Mouse (Mus musculus) thymus, postnatal 10 days (tissue): ENCODE measurements at regions not wholly inside any gene's neighbourhood (a gene's known extent, or its start where the extent isn't known, plus 50 kb on each side); places are given as distances from the start of the nearest gene placed in this dataset.

Source experiments
- DNase-seq, 2 experiments: peaks; one replicate each; pipeline ENCODE4 v3.0.0; 2021; ENCODE audit warnings: low spot score in 2 of 2

- no peak for DNase-seq
Measured at GRCm38 (mm10) chr8:9048116-9048515, 357.8 kb upstream of the Arglu1 start.

DNA sequence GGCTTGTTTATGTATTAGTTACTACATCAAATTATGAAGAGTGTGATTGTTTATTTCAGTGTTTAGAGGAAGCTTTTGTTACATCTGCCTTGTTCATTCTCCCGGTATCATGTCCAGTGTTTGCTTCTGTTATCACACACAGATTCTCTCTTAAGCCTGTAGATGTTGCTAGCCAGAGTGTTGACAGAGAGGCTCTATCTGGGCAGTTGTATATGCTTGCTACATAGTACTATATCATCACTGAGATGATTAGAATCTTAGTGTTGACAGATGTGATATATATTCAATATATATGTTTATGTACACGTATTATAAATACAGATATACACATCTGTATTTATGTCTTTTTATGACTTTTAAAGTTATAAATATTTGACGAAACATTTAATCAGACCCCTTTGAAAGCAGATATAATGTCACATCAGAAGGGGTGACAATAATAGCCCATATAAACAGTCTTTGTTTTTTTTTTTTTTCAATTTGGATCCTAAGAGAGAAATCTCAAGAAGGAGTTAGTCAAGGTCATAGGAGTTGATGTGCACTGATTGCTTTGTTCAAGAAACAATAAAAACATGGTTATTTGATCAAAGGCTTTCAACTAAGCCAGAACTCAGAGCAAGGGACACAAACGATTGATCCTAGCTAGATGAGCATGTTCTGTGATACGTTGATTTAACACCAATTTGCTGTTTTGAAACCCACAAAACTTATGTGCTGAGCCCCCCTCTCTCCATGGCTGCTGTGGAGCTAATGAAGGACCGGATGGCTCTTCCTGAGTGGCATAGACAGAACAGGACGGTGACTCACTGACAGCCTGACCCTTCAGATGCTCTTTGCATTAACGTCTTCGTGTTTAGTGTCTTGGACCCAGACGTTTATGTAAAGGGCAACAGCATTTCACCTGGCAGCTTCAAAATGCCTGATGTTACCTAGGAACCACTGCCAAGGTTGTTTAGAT lies 352.8 kb upstream of the Arglu1 start:
- no peak for DNase-seq

DNA sequence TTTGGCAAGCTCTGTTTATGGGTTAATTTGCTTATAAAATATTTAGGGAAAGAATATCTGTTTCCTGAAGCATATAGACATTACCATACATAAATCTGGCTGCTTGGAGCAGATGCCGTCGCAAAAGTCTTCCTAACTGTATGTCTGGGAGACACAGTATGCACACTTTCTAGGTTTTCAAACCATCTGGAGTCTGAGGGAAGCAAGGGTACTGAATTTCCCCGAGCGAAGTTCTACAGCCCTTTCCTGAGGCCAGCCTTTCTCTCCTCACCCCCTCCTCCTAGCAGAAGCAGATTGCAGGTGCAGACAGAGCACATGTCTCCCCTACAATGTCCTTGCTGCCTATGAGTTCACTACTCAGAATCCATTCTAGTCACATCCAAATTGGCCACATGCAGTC lies 338.8 kb upstream of the Arglu1 start:
- no peak for DNase-seq

GRCm38 (mm10) chr8:9027672-9028071 lies 337.4 kb upstream of the Arglu1 start:
- no peak for DNase-seq

DNA sequence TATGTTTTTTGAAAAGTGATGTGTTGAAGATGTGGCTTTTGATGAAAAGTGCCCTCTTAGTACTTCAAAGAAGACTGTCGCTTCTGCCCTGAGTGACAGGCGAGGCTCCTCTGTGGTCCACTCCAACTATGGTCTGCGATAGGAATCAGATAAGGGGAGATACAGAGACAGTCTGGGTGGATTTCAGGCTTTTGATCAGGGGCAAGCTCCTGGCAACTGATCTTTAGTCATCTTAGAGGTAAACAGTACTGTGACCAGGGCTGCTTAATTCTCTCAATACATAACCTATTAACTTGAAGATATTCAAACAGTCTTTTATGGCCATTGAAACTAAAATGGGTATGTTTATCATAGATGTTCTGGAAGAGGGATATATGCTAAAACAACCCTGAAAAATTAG lies 335.6 kb upstream of the Arglu1 start:
- DNase-seq: no peak

- no peak for DNase-seq
Measured at GRCm38 (mm10) chr8:9025378-9025777, 335.1 kb upstream of the Arglu1 start.

GRCm38 (mm10) chr8:9020744-9021143 lies 330.4 kb upstream of the Arglu1 start:
- DNase-seq: no peak

DNA sequence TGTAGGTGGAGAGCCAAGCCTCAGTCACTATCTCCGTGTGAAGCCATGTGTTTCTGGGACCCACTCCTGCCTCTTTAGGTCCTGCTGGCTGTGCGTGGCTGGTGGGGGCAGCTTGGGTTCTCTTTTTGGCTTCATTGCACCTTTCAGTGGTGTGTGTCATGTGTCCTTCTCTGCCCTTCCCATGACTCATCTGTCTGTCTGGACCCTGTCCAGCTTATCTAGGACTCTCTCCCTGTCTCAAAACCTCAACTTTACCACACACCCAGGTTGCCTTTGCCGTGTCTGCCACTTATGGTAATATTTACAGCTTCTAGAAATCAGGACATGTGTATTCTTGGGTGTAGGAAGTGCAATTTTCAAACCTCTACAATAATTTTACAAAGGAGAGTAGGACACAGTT lies 329.9 kb upstream of the Arglu1 start:
- no peak for DNase-seq

GRCm38 (mm10) chr8:9011785-9012510 lies 321.6 kb upstream of the Arglu1 start:
- no peak for DNase-seq

DNA sequence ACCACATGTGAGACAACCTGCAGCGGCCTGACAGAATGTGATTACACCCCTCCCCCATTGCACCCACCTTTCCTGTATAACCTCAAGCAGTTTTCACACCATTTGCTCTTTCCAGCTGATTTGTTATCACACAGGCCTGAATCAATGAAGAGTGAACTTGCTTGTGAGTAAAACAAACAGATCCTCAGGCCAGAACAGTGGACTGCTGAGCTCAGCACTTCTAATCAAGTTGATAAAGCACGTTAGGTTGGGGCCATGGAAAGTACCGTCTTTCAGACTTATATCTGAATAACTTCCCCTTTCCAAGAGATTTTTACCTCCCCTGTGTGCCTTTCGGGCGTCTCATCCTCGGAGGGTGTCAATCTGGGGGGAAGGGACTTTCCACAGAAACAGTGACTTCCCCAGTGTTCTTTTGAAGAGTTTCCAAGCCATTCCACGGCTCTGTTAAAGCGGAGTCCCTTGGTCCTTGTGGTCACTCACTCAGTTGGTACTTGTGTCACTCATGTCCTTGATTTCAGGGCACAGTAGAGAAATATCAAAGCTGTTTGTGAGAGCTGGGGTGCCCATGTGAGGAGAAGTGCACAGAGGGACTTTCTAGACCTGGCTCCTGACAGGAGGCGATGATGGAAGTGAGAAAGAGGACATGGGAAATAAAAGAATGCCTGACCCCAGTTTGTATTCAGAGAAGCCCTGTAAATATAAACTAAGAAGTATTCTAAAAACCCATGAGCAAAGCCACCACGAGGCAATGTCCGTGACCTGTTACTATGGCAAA lies 317.9 kb upstream of the Arglu1 start:
- DNase-seq: no peak

DNA sequence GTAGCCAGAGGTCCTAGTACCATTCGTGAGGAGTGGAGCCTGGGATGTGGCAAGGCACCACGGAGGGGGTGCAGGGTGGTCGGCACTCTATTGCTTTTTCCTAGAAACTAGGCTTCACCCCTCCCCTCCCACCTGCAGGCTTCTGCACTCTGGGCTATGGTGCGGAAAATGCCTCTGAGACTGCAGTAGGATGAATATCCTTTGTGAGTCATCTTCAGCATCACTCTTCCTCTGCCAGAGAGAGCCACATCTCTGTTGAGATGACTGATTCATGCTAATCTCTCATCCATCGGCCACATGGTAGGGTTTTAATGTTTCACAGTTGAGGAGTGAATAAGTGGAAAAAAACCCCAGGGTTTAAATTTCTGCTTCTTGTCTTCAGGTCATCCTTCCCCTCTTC lies 309.6 kb upstream of the Arglu1 start:
- DNase-seq: no peak

DNA sequence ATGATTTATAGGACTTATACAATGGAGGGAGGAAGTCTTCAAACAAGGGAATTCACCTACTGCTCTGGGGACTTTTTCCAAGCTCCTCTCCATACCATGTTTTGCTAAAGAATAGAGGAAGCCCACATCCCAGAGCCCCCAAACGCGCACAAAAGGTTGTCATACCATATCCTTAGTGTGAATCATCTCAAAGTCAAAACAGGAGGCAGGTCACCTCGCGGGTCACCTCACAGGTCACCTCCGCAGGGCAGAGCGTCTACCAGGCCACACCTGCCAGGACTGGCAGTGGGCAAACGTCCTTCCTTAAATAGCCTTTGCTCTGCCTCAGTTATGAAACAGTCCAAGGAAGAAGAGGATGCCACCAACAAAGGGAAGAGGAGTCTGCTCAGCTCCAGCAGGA lies 307.3 kb upstream of the Arglu1 start:
- DNase-seq: no peak

GRCm38 (mm10) chr8:8994596-8995189 lies 304.4 kb upstream of the Arglu1 start:
- no peak for DNase-seq

GRCm38 (mm10) chr8:8994008-8994407 lies 303.7 kb upstream of the Arglu1 start:
- DNase-seq: no peak

GRCm38 (mm10) chr8:8992461-8993032 lies 302.2 kb upstream of the Arglu1 start:
- peak; percentile 27 to 65 for DNase-seq

DNA sequence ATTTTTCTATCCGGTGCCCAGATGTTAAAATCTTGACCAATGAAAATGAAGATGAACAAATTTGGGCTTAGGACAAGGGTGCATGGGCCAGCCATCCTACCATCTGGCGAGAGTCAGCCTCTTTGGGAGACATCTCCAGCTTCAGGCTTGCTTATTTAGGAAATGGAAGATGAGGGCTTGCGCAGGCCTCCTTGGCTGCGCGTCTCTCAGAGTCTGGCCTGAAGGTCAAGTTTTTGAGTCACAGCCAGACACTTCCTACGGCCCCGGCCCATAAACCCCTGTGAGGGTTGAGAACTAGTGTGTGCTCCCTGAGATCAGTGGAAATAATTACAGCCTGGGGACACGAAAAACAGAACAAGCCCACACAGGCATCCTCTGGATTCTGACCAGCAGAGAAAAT lies 300.7 kb upstream of the Arglu1 start:
- DNase-seq: no peak

DNA sequence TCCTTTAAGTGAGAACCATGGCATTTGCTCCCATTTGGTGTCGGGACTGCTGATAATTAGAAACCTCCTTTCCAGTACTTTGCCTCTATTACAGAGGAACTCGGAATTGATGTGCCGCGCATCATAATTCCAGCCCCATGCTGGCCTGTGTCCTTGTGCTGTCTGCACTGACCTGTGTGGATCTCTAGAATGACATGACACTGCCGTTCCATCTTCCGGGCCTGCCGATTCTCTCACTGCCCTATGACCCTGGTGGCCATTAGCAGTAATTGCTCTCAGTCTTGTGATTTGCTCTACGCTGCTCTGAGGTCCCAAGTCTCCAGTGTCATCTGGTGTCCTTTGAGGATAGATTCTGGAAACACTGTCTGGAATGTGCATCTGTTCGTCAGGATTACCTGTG lies 295.7 kb upstream of the Arglu1 start:
- no peak for DNase-seq

- DNase-seq: peak in 1 of 2 experiments; percentile 10
Measured at GRCm38 (mm10) chr8:8985395-8985794, 295.1 kb upstream of the Arglu1 start.

DNA sequence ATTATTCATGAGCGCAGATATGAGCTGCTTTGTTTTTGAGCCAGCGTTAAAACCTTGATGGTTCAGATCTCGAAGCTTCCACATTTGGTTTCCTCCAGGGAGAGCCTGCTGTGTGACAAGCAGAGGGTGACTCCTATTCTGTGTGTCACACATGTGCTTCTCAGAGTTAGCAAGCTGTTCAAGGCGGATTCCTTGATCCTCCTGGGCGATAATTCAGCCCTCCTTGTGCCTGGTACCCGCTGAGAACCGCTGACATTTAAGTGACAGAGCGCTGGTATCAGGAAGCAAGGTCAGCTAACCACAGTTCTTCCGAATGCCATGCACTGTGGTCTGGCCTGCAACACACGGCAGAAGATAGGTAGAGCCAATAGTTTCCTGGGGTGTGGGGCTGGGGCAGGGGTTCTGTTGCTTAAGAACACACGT lies 294.5 kb upstream of the Arglu1 start:
- no peak for DNase-seq

- no peak for DNase-seq
Measured at GRCm38 (mm10) chr8:8984159-8984828, 294.0 kb upstream of the Arglu1 start.

GRCm38 (mm10) chr8:8983133-8983661 lies 292.9 kb upstream of the Arglu1 start:
- no peak for DNase-seq
